Mouse (Mus musculus) urinary bladder, postnatal 10 days (tissue): ENCODE measurements around the gene Ankrd63.

ENCODE experiments used
- DNase-seq: peaks from one replicate; pipeline ENCODE4 v3.0.0; 2022; ENCODE audit warnings: low spot score

Ankrd63 gene

DNA sequence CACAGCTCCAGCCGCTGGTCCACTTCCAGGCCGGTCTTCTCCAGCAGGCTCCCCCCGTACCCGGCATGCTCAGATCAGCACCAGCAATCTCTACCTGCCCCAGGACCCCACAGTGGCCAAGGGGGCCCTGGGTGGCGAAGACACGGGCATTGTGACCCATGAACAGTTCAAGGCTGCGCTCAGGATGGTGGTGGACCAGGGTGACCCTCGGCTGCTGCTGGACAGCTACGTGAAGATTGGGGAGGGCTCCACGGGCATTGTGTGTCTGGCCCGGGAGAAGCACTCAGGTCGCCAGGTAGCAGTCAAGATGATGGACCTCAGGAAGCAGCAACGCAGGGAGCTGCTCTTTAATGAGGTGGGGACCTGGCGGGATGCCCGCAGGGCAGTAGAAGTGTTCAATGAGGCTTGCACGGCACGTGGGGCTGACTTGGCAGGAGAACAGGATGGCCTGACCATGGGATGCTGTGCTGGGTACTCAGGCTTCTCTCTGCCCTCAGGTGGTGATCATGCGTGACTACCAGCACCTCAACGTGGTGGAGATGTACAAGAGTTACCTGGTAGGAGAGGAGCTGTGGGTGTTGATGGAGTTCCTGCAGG, 10.3 kb downstream of the Ankrd63 start:
- DNase-seq = no peak

DNA sequence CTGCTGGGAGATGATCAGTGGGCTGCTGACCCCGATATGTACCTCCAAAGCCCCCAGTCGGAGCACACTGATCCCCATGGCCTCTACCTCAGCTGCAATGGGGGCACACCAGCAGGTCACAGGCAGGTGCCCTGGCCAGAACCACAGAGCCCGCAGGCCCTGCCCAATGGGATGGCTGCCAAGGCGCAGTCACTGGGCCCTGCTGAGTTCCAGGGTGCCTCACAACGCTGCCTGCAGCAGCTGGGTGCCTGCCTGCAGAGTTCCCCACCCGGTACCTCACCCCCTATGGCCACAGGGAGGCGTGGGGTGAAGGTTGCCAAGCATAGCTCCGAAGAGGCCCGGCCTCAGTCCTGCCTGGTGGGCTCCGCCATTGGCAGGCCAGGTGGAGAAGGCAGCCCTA, 13.9 kb downstream of the Ankrd63 start:
- no peak for DNase-seq

DNA sequence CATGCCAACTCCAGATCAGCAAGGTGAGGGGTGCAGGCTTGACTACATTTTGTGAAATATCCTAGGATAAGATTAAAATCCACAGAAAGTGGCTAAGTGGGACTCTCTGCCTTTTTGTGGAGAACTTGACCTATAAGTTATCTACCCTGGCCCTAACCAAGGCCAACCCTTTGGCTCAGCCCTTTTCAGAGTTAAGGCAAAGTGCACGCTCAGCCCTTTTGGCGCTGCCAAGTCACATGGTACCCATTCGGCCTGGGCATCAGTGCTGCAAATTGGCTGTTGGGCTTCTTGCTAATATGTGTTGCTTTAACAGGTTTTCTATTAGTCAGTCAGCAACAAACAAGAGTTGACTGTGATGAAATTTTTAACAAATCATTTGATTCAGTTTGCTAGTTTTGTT, 16.0 kb downstream of the Ankrd63 start:
- no peak for DNase-seq

DNA sequence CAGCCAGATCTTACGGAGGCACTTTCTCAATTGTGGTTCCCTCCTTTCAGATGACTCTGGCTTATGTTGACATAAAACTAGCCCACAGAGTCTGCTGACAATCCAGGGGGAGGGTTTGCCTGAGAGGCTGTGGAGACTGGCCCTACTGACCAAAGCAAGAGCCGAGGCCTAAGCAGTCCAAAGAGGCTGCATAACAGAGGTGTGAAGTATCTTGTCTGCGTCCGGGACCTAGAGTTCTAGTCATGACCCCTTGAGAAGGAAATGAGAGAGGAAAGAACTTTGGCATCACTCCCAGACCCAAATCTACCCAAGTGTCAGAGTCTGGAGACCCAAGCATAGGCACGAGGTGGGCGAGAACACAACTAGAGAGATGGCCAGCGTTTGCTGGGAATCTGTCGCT, 17.1 kb downstream of the Ankrd63 start:
- DNase-seq = no peak

DNA sequence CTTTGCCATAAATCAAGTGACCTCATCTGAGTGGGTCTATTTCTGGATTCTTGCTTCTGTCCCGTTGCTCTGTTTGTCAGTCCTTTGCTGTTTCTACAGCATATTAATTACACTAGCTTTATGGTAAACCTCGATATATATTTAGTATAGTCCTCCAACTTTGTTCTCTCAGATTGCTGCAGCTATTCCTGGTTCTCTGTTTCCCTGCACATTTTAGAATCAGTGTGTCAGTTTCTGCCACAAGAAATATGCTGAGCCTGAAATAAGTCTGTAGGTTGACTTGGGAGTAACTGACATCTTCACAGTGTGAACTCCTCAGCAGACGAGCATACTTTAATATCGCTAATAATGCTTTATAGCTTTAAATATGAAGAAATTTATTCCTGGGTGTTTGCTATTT, 18.7 kb downstream of the Ankrd63 start:
- DNase-seq = no peak

DNA sequence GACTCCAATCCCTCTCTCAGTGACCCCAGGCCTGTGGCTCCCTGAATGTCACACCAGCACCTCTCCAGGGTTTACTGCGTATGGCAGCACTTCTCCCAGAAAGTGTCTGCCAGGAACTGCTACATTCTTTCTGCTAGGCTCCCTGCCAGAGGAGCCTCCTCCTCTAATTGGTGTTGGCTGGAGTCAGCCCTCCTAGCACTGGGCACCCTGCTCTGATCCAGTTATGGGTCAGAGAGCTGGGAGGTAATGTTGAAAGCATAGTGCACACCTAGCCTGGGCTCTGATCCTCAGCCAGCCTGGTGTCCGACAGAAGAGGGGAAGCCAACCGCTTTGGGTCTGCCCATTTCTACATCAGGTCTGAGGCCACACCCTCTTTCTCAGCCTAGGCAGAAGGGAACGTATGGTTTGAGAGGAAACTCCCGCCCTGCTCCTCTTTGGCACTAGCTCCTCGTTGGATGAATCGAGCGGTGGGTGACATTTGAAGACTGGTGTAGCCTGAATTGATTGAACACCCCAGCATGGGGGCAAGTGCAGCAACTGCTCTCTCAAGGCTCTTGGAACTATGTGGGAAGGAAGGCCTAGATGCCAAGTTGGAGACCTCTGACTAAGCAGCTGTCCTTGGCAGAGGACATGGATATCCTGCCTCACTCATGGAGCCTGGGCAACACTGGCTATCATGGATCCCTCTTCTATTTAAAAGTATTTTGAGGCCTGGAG, 21.1 kb downstream of the Ankrd63 start:
- DNase-seq = no peak

DNA sequence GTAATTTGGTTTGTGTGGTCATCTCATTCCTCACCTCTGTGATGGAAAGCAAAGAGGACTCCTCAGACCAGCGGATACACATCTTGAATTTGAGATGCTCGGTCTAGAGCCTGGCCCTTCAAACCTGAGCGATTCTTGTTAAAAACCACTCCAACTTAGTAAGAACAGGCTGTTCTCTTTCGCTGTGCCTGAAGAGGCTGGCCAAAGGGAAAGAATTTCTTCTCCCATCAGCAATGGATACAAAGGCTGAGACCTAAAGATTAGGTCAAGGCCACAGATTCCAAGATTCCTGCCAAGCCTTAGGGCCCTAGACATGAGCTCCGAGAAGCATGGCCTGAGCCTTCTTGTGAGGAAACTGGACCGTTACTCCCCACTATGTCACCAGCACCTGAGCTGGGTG, 22.8 kb downstream of the Ankrd63 start:
- DNase-seq = no peak

DNA sequence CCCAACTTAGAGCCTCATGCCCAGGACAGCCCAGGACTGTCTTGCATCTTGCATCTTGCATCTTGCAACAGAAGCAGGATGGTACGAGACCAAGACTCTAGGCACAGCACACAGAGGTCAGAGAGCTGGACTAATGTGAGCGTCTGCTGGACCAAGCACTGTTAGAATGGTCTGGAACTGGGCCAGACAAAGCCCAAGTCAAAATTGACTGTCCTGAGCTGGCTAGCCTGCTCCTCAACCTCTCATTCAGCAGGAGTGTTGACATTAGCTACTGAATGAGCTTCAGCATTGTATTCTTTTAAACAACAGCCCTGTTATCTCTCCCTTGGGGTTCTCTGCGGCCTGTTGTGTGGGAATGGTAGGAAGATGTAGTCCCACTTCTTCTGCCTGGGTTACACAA, 24.2 kb downstream of the Ankrd63 start:
- DNase-seq = no peak

DNA sequence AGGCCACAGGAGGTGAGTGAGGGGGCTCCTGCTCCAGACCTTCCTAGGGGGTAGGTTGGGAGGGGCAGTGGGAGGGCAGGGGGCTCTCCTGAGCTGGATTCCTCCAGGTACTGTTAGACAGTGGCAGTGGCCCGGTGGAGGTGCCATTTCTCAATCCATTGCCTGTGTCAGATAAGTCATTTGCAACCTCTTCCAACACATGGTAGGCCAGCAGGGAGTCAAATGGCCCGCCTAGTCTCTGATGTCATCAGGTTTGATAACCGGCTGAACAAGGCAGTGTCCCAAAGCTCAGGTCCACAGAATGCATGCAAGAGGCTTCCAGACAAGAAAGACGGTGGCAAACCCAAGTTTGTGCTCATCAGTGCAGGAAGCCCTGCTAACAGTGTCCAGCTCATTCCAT, 25.9 kb downstream of the Ankrd63 start:
- DNase-seq = no peak

DNA sequence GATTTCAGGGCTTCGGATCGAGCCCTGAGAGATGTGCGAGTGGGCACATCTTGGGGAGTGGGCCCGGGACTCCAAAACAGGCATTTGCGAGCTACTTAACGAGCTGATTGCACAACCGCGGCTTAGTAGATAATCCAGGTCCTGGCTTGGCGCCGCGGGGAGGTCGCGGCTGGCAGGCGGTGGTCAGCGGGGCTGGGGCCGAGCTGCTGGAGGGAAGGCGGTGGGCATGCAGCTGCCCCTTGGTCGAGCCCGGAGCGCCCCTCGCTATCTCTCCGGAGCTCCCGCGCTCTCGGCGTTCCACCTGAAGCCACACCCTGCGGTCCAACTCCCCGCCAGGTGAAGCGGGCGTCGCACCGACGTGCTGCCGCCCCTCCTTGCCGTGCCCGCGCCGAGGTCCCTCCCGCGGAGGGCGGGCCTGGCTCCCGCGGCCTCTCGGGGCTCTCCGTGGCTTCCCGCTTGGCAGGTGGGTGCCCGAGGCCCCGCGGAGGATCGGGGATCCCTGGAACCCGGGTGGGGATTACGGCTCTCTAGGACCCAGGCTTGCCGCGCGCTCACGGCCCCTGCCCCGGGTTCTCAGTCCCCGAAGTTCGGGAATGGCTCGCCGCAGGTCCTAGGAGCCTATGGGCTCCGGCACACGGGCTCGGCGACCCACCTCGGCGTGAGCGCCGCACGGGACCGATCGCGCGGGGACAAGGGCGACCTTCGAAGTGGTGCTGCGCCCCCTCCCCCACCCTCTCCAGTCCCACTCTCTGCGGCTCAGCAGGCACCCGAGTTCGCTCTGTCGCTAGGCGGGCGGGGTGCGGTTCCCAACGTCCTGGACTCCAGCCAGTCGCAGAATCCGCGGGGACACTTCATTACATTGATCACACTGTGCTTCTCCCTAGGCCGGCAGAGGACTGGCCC, 26.7 kb downstream of the Ankrd63 start:
- DNase-seq = no peak

DNA sequence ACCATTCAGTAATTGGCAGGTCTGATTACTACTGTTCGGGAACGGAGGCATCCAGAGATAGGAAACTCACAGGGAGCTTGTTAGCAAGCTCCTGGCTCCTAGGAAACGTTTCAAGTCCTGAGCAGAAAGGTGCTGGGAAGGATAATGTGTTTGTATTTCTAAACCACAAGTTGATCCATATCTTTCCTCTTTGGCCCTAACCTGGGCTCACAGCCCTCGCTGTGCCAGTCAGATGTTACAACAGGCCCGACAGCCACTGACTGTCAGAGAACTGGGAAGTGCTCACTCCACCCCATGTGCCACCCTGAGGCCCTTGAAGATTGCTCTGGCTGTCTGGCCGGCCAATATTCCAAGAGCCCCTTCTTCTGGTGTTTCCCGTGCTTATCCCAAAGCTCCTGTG, 29.3 kb downstream of the Ankrd63 start:
- no peak for DNase-seq

DNA sequence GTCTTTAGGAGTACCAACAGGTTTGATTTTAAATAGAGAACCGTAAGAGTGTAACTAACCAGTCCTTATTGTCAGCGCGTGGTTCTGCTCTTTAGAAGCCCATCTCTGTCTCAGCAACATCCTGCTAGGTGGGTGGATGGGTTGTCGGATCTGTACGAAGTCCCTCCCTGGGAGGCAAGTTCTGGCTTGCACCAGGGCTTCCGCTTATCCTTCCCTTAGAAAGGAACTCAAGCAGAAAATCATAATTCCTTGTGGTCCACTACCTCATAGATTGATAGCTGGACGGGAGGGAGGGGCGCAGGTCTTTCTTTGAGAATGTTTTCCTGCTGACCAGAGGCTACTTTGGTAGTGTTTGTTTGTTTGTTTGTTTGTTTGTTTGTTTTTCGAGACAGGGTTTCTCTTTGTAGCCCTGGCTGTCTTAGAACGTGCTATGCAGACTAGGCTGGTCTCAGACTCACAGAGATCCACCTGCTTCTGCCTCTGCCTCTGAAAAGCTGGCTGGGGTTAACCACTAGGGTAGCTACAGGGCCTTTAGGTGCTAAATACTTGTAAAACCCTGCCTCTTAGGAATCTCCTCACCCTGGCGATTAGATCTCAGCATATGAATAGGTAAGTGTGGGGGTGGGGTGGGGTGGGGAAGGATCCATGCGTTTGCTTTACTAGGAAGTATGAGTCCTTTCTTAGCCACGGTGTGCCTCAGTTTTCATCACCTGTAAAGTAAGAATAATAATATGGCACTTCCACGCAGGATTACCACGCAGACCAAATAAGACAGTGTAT, 29.9 kb downstream of the Ankrd63 start:
- DNase-seq = no peak

DNA sequence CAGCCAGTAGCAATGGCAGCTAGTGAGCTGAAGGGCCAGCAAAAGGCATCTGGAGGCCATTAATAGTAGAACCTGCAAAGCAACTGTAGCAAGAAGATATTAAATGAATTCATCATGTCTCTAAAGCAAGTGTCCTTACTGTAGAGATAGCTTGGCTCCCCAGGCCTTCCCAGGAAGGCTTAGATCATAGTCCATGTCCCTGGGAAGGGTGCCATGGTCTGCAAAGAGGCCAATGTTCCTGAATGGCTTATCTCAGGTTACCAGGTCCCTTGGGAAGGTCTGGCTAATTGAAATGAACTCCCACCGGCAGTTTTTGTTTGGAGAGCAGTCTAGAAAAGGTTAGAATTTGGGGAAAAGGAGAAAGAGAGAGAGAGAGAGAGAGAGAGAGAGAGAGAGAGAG, 32.0 kb downstream of the Ankrd63 start:
- no peak for DNase-seq

DNA sequence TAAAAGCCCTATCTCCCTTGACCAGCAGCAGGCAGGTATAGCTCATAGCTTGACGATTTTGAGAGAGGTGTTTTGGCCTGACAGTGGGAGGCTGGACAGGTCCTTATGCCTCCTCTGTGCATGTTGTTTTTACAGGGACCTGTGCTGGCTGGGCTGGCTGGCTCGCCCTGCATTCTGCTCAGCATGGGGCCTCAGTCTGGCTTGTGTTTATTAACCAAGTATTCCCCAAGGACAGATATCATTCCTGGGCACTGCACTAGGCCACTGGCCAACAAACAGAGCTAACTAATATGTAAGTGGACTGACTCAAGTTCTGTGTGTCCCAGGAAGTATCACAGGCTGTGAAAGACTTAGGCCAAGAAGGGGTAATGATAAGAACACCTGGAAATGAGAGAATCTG, 34.0 kb downstream of the Ankrd63 start:
- no peak for DNase-seq

DNA sequence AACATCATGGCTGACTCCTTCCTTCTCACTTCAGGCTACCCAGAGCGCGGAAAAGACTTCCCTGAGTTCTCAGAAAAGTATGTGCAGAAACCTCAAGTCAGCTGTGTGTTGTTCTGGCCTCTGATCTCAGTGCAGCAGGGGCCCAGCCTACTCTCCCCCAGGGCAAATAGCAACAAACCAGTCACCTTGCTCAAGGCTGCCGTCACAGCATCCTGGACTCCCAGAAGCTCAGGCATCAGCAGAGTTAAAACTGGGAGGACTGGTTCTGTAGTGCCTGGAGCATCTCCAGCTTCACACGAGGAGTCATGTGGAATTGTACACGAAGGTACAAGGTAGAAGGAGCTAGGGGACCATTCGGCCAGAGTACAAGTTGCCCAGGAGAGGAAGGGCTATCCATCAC, 34.5 kb downstream of the Ankrd63 start:
- DNase-seq = no peak

DNA sequence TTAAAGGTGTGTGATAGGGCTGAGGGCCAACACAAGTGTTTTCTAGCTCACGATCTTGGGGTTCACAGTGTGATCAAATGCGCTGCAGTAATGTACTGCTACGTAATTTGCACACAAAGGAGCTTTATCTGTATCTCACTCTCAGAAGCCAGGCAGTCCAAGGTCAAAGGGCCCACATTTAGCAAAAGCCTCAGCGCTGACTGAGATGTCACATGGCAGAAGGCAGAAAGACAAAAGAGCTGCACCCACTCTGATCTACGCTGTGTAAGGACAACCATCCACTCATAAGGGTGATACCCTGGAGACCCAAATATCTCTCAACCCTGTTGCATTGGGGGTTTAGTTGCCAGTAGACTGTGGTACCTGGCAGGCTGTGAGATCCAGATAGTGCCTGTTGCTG, 36.6 kb downstream of the Ankrd63 start:
- DNase-seq = no peak

DNA sequence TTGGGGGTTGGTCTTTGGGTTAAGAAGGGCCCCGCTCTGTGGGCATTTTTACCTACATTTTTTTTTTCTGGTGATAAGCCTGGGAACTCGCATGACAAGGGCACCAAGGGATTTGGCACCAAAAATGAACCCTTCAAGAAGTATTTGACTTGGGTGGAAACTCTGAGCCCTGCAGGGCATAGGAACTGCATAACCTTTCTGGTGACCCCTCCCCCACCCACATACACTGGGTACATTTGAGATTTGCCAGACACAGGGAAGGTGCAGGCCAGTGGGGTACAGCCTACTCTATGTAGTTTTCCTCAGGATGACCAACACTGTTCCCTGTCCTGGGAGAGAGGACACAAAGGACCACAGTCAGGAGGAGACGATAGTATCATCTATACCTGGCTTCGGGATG, 38.1 kb downstream of the Ankrd63 start:
- no peak for DNase-seq

DNA sequence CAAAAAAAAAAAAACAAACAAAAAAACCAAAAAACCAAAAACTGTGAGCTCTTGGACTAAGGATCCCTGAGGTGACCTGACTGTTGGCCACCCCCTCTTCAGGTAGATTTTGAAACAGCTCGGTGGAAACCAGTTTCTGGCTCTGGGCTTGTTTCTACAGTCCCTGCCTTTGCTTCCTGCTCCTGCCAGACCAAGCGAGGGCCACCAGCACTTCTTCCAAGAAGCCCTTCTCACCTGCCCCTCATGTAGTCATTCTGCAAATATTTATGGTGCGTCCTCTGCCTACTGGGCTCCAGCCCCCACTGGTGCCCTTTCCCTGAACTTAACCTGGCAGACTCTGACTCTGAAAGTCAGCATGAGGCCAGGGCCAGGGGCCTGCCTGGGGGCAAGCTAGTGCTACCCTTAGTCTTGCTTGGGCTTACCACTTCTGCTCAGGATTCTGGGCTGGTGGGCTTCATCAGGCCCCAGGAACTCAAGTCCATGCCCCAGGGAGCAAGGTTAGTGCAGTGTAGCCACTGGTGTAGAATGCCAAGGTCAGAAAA, 38.7 kb downstream of the Ankrd63 start:
- no peak for DNase-seq

DNA sequence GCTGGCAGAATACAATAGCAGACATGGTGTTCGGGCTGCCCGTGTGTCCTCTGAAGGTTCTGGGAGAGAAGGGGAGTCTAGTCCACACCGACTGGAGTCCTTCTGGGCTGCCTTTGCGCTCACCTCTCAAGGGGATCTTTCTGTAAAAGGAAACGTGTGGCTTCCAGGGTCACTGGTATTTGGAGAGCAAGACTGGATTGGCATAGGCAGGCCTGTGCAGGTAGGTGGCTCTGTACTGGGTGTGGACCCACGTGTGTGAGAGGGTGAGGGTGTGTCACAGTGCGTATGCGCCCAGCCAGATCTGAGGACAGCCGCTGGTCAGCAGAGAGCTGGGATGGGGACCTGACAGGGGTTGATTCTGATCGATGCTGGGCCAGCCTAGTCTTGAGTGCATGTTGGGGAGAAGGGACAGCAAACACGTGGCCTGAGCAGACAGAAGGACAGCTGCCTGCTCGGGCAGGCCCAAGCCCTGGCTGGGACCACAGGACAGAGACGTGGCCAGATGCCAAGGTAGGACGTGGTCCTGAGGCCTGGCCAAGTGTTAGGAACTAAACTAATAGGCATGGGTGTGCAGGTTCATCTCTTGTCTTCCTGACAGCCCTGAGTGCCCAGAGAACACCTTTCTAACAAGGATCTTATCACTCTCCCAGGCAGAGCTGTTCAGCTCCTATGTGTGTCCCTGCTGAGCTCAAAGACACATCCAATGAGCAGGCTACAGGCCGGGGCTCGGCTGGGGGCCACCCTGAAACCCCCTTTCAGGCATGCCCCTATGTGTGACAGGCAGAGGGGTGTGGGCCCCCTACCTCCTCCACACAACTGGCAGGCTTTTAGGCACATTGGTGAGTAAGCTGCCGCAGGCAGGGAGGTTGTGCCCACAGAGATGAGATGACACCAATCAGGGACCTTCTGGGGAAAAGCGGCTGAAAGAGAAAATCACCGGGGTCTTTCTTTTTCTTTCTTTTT, 39.7 kb downstream of the Ankrd63 start:
- DNase-seq = peak; percentile 19

DNA sequence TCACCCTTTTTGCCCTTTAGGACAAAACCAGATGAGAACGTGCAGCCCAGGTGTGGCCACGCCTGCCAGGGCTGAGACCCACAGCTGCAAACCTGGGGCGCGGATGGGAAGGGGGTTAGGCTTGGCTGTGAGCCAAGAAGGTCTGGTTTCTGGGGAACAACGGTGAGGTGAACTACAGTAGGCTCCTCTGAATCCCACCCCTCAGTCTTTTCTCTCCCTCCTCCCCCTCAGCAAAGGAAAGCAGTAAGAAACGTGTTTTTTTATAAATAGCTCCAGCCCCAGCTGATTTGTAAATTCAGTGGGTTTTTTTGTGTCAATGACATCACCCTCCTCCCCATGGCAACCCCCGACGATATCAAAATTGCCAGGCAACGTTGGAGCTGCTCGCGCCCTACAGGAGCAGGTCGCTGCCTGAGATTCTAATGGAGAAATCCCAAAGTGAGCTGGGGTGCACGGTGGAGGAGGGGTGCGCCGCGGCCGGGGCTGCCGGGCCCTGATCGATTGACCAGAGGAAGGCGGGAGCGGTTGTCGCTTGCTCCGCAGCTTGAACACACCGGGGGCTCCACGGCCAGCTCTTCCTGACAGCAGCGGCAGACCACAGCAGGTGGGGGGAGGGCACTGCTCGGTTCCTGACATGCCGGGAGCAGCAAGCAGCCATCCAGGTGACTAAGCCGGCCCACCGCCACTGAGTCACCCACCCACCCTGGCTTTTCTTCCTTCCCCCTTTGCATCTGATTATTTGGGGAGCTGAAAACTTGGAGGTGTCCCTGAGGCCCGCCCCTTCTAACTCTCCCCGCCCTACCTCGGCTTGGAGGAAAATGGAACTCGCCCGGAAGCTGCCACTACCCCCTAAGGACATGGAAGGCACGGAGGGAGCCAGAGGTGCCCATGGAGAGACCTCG, 40.6 kb downstream of the Ankrd63 start, which contains the start of gene Pak6:
Pak6 (plus strand) TSS at position 402 of the 902 bp plus-strand sequence.
- DNase-seq = no peak
